Mouse (Mus musculus) spleen, adult 2 months (tissue): ENCODE results near the gene Lipt2. TPM values are rescaled to one million over a fixed set of nuclear protein-coding genes. Genes with fewer than 3 reads are reported as not detected.
A peak's percentile ranks its signal among the peaks of the same experiment; 100 is the strongest.

Experiments
- DNase-seq, 2 experiments: peaks; one replicate each; pipeline versions ENCODE4 v3.0.0 to v3.0.0-alpha.2; 2012 to 2021; ENCODE audit warnings: low spot score in 2 of 2, low read depth in 1 of 2
- H3K27ac ChIP-seq: fragments of 200-500 bp; 2 replicates; pipeline ENCODE4 v1.5.1; 2012; ENCODE audit warnings: low read length, inconsistent platforms; ENCODE audit not compliant: insufficient read depth
- H3K27me3 ChIP-seq: fragments of 200-500 bp; 2 replicates; pipeline ENCODE4 v1.6.1; 2012; ENCODE audit warnings: mild to moderate bottlenecking, moderate library complexity, low read length, inconsistent platforms; ENCODE audit not compliant: control insufficient read depth, insufficient read depth
- H3K36me3 ChIP-seq: fragments of 200-500 bp; 2 replicates; pipeline ENCODE4 v1.6.1; 2012; ENCODE audit warnings: mild to moderate bottlenecking, low read length, inconsistent platforms; ENCODE audit not compliant: control insufficient read depth, insufficient read depth
- H3K4me1 ChIP-seq: fragments of 200-500 bp; 2 replicates; pipeline ENCODE4 v1.6.1; 2011; ENCODE audit warnings: inconsistent platforms; ENCODE audit not compliant: control insufficient read depth, insufficient read depth, insufficient read length
- H3K4me3 ChIP-seq: fragments of 200-500 bp; 2 replicates; pipeline ENCODE4 v1.5.1; 2011; ENCODE audit warnings: mild to moderate bottlenecking, inconsistent platforms; ENCODE audit not compliant: insufficient read depth, insufficient read length; ENCODE audit errors: extremely low read depth
- CTCF ChIP-seq: fragments of 200-500 bp; IDR thresholded peaks from 2 replicates; pipeline ENCODE4 v1.5.1; 2011; ENCODE audit warnings: mild to moderate bottlenecking, inconsistent platforms; ENCODE audit not compliant: insufficient read depth, insufficient read length, insufficient replicate concordance; ENCODE audit errors: extremely low read depth
- POLR2A ChIP-seq: fragments of 200-500 bp; IDR thresholded peaks from 2 replicates; pipeline ENCODE4 v1.6.1; 2011; ENCODE audit warnings: low read depth, low read length, inconsistent platforms
- WGBS: fragments of 180-500 bp; shearing (Covaris S2); methylation state at CpG from one replicate; pipeline ENCODE4 v1.1.7; 2018; 5-methylcytosine and 5-hydroxymethylcytosine counted together
- polyA plus RNA-seq: library from polyadenylated mRNA; depleted of rRNA; stranded (reverse); fragments of >200 nt; gene quantifications from 2 replicates; pipeline ENCODE4 v1.2.3, GENCODE M21; 2012; rRNA removed

Lipt2 gene
- 2.4 and 4.6 TPM in 2 replicates for polyA plus RNA-seq

- Histone ChIP-seq H3K4me3 (peak within 1 kb of the TSS; percentile 81), H3K27ac (peak within 1 kb of the TSS; percentile 75), H3K27me3 (no peaks in the 10 kb centered on the region), H3K36me3 (no peaks in the 10 kb centered on the region), H3K4me1 (peaks cover 4% of the 10 kb centered on the region)
- 1% methylated on average over 78 of the region's 78 CpGs for WGBS
- DNase-seq: peak; percentile 74 to 86
- TF ChIP-seq POLR2A (peak; percentile 23), CTCF (no peak)
Observed at GRCm38 (mm10) chr7:100159105-100159841, at the start of gene Lipt2. Gene Lipt2 (plus strand): TSS chr7:100159277.

GRCm38 (mm10) chr7:100111506-100111905, 47.6 kb upstream of the Lipt2 start:
- Histone ChIP-seq H3K4me1 (no peaks in the 10 kb centered on the region), H3K27ac (no peak overlapping the region), H3K4me3 (no peak overlapping the region), H3K36me3 (peaks cover 25% of the 10 kb centered on the region), H3K27me3 (no peaks in the 10 kb centered on the region)
- WGBS: 89% methylated on average over 10 of the region's 10 CpGs
- TF ChIP-seq POLR2A (no peak), CTCF (no peak)
- DNase-seq: no peak

GRCm38 (mm10) chr7:100113821-100114220, 45.3 kb upstream of the Lipt2 start:
- 92% methylated on average over 7 of the region's 7 CpGs for WGBS
- peaks cover 26% of the 10 kb centered on the region for H3K36me3 ChIP-seq
- no peaks in the 10 kb centered on the region for H3K27me3 ChIP-seq

GRCm38 (mm10) chr7:100114279-100114678, 44.8 kb upstream of the Lipt2 start:
- Histone ChIP-seq H3K27ac (no peak overlapping the region), H3K27me3 (no peaks in the 10 kb centered on the region), H3K4me1 (no peaks in the 10 kb centered on the region), H3K36me3 (peaks cover 24% of the 10 kb centered on the region), H3K4me3 (no peak overlapping the region)
- DNase-seq: no peak
- TF ChIP-seq CTCF: no peak
- no peak for TF ChIP-seq POLR2A
- WGBS: 94% methylated on average over 6 of the region's 6 CpGs

More at GRCm38 (mm10) chr7:100113821-100114220, 45.3 kb upstream of the Lipt2 start:
- Histone ChIP-seq H3K4me1 (no peaks in the 10 kb centered on the region), H3K4me3 (no peak overlapping the region), H3K27ac (no peak overlapping the region)
- TF ChIP-seq CTCF: no peak
- no peak for DNase-seq

- Histone ChIP-seq H3K27ac (peak overlapping the region; percentile 76), H3K36me3 (peaks cover 3% of the 10 kb centered on the region), H3K27me3 (no peaks in the 10 kb centered on the region), H3K4me3 (peak overlapping the region; percentile 75), H3K4me1 (no peaks in the 10 kb centered on the region; the same call in 1 of the 2 replicates)
- TF ChIP-seq POLR2A: no peak; the same call in 1 of the 2 replicates
- TF ChIP-seq CTCF: no peak
- DNase-seq: no peak
- WGBS: under 1% methylated on average over 24 of the region's 25 CpGs
Observed at GRCm38 (mm10) chr7:100120791-100121261, 38.3 kb upstream of the Lipt2 start.

GRCm38 (mm10) chr7:100121376-100121789, 37.7 kb upstream of the Lipt2 start, which contains the start of gene Pold3:
Gene Pold3 (minus strand): TSS chr7:100121565.
- peak; percentile 93 to 99 for DNase-seq
- H3K4me1 ChIP-seq: no peaks in the 10 kb centered on the region; the same call in 1 of the 2 replicates
- H3K4me3 ChIP-seq: peak within 1 kb of the TSS; percentile 75
- H3K36me3 ChIP-seq: peaks cover 3% of the 10 kb centered on the region
- 1% methylated on average over 33 of the region's 33 CpGs for WGBS
- H3K27me3 ChIP-seq: no peaks in the 10 kb centered on the region
- TF ChIP-seq POLR2A (no peak), CTCF (no peak)
- H3K27ac ChIP-seq: peak within 1 kb of the TSS; percentile 76

- no peak overlapping the region for H3K4me3 ChIP-seq
- no peaks in the 10 kb centered on the region for H3K36me3 ChIP-seq
- TF ChIP-seq CTCF (peak; percentile 51; the same call in 1 of the 2 replicates), POLR2A (no peak)
- no peaks in the 10 kb centered on the region; the same call in 1 of the 2 replicates for H3K4me1 ChIP-seq
- no peak overlapping the region for H3K27ac ChIP-seq
- WGBS: 41% methylated on average over 6 of the region's 6 CpGs
- DNase-seq: peak in 1 of 2 experiments; percentile 21
- no peaks in the 10 kb centered on the region for H3K27me3 ChIP-seq
Observed at GRCm38 (mm10) chr7:100123486-100123885, 35.6 kb upstream of the Lipt2 start.
